Mouse (Mus musculus) megakaryocyte, embryonic 14.5 days (primary cell): ENCODE results near the gene Tbc1d2.
"Not testable (repeated sequence)": the region's sequence is repeated elsewhere in the genome, so short reads cannot be mapped to it uniquely, and the experiment has no call there.

ENCODE experiments used
- FLI1 ChIP-seq: IDR thresholded peaks from 2 replicates; pipeline ENCODE4 v1.6.1; 2012; ENCODE audit warnings: low read length, inconsistent platforms, mixed read lengths
- GATA1 ChIP-seq: IDR thresholded peaks from 3 replicates; pipeline ENCODE4 v1.6.1; 2012; ENCODE audit warnings: mixed read lengths, low read length, inconsistent platforms, borderline replicate concordance

DNA sequence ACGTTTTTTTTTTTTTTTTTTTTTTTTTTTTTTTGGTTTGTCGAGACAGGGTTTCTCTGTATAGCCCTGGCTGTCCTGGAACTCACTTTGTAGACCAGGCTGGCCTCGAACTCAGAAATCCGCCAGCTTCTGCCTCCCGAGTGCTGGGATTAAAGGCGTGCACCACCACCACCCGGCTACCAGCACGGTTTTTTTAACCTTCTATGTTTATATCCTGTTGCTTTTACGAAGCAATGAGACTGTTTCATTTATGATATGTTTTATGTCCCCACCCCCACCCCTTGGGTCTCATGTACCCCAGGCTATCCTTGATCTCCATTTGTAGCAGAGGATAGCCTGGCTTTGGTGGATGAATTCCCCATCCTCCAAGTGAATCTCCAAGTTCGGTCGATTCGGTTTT is 50.4 kb downstream of the Tbc1d2 start:
- not testable (repeated sequence) for TF ChIP-seq GATA1, FLI1
